In genomic region chr7:27174896-27175295, GRCm38 (mm10) we compare ENCODE assay signal across 26 mouse cellular contexts. TPM values are rescaled to one million over a fixed set of nuclear protein-coding genes. Genes with fewer than 3 reads are reported as not detected.
"Had no signal": no experiment of that assay in that cellular context is flagged by ENCODE, and none has a peak within 500 bp of the region (broad histone marks: within the 10 kb centered on the region; RNA-seq: fewer than 3 reads in every experiment).

No protein-coding gene starts in this region.

- H3K27ac ChIP-seq: liver, embryonic 15.5 days; lung, embryonic 15.5 days; macrophage; midbrain, embryonic 10.5 days; midbrain, embryonic 12.5 days; neural tube, embryonic 13.5 days; neural tube, embryonic 15.5 days; stomach, embryonic 15.5 days; stomach, postnatal 0 days had no signal

- ATAC-seq: liver, postnatal 0 days; lung, postnatal 0 days; midbrain, embryonic 16.5 days had no signal

- H3K9me3 ChIP-seq: liver, embryonic 15.5 days; lung, embryonic 15.5 days; midbrain, embryonic 12.5 days; neural tube, embryonic 13.5 days; neural tube, embryonic 15.5 days; stomach, embryonic 15.5 days had no signal

- H3K9ac ChIP-seq: liver, embryonic 15.5 days; liver, postnatal 0 days; lung, embryonic 15.5 days; midbrain, embryonic 12.5 days; neural tube, embryonic 13.5 days; neural tube, embryonic 15.5 days; stomach, embryonic 15.5 days had no signal

- H3K4me3 ChIP-seq: liver, embryonic 15.5 days; lung, embryonic 15.5 days; midbrain, embryonic 10.5 days; midbrain, embryonic 12.5 days; myocyte; neural tube, embryonic 13.5 days; neural tube, embryonic 15.5 days; stomach, embryonic 15.5 days had no signal

- DNase-seq: liver, postnatal 0 days; lung, adult 2 months; lung, postnatal 14 days; lung, postnatal 36 days; midbrain, embryonic 14.5 days; right cerebral cortex, postnatal 14 days; thymus, adult 18-20 months; thymus, postnatal 14 days; thymus, postnatal 36 days had no signal

- H3K27me3 ChIP-seq: liver, embryonic 15.5 days; lung, embryonic 15.5 days; midbrain, embryonic 12.5 days; neural tube, embryonic 13.5 days; neural tube, embryonic 15.5 days; stomach, embryonic 15.5 days had no signal

- H3K4me2 ChIP-seq: liver, embryonic 15.5 days; lung, embryonic 15.5 days; midbrain, embryonic 12.5 days; neural tube, embryonic 13.5 days; neural tube, embryonic 15.5 days; stomach, embryonic 15.5 days had no signal

RNA-seq across cellular contexts. Expression of gene Gm21983, which starts 6.0 kb away (rescaled TPM):
- total RNA-seq: megakaryocyte, adult 5-6 weeks; megakaryocyte-erythroid progenitor cell, adult 5-6 weeks had no signal
- polyA plus RNA-seq: liver, embryonic 15.5 days; liver, postnatal 0 days; lung, adult 2 months; lung, postnatal 0 days; macrophage; midbrain, embryonic 10.5 days; midbrain, embryonic 14.5 days; myocyte; neural tube, embryonic 11.5 days; spleen, adult 2 months; stomach, postnatal 0 days; thymus, postnatal 0 days had no signal

RNA-seq across cellular contexts. Expression of gene Mia, which starts 6.1 kb away (rescaled TPM):
- total RNA-seq: megakaryocyte, adult 5-6 weeks; megakaryocyte-erythroid progenitor cell, adult 5-6 weeks had no signal
- polyA plus RNA-seq: macrophage had no signal
